Mouse (Mus musculus): ENCODE measurements at regions not wholly inside any gene's neighbourhood (a gene's known extent, or its start where the extent isn't known, plus 50 kb on each side); places are given as distances from the start of the nearest gene placed in this dataset.

- Histone ChIP-seq H3ac (ENCODE audit: control insufficient read depth, insufficient read length) (no peak overlapping the region), H3K27me3 (ENCODE audit: control insufficient read depth, insufficient read depth, insufficient read length) (no peaks in the 10 kb centered on the region), H3K4me2 (ENCODE audit: low read depth) (no peak overlapping the region), H3K79me2 (ENCODE audit: control insufficient read depth, insufficient read depth) (no peaks in the 10 kb centered on the region), H3K4me3 (no peak overlapping the region), H3K36me3 (ENCODE audit: control insufficient read depth, insufficient read depth) (no peaks in the 10 kb centered on the region)
- no peak for TF ChIP-seq MYOD1 (IDR thresholded peaks at IDR 0.05; ENCODE audit: control insufficient read depth in 1 of 3, insufficient read length in 2 of 3, low read depth in 2 of 3)
- TF ChIP-seq TCF3 (IDR thresholded peaks at IDR 0.05; ENCODE audit: insufficient read length, low read depth), result no peak
- TF ChIP-seq POLR2A (IDR thresholded peaks at IDR 0.05; ENCODE audit: insufficient read length, low read depth), result no peak
- TF ChIP-seq SRF (IDR thresholded peaks at IDR 0.05; ENCODE audit: control insufficient read depth, insufficient read length, low read depth), result no peak
- no peak for TF ChIP-seq POLR2AphosphoS2 (IDR thresholded peaks at IDR 0.05; ENCODE audit: insufficient read length, low read depth)
- no peak for TF ChIP-seq REST (IDR thresholded peaks at IDR 0.05; ENCODE audit: insufficient read depth, insufficient read length)
- no peak for TF ChIP-seq TCF12 (IDR thresholded peaks at IDR 0.05; ENCODE audit: insufficient read depth, poor library complexity, severe bottlenecking)
- TF ChIP-seq MYOG (IDR thresholded peaks at IDR 0.05; ENCODE audit: control insufficient read depth in 1 of 3, insufficient read depth in 1 of 3, insufficient read length in 2 of 3, low read depth in 2 of 3), result no peak
- no peak for TF ChIP-seq E2F4 (IDR thresholded peaks at IDR 0.05; ENCODE audit: insufficient read depth)
- no peak for TF ChIP-seq USF1 (IDR thresholded peaks at IDR 0.05; ENCODE audit: low read depth)
These were observed 214.1 kb upstream of the 4930583I09Rik start for GRCm38 (mm10) chr17:65049860-65050482.

- no peaks in the 10 kb centered on the region for H3K79me2 ChIP-seq (ENCODE audit: control insufficient read depth, insufficient read depth)
- no peak overlapping the region for H3ac ChIP-seq (ENCODE audit: control insufficient read depth, insufficient read length)
- TF ChIP-seq USF1 (IDR thresholded peaks at IDR 0.05; ENCODE audit: low read depth), result no peak
- no peak for TF ChIP-seq TCF3 (IDR thresholded peaks at IDR 0.05; ENCODE audit: insufficient read length, low read depth)
- no peak for TF ChIP-seq REST (IDR thresholded peaks at IDR 0.05; ENCODE audit: insufficient read depth, insufficient read length)
- TF ChIP-seq POLR2AphosphoS2 (IDR thresholded peaks at IDR 0.05; ENCODE audit: insufficient read length, low read depth), result no peak
- TF ChIP-seq POLR2A (IDR thresholded peaks at IDR 0.05; ENCODE audit: insufficient read length, low read depth), result no peak
- TF ChIP-seq MAX (IDR thresholded peaks at IDR 0.05; ENCODE audit: low read depth), result no peak
- no peak for TF ChIP-seq TCF12 (IDR thresholded peaks at IDR 0.05; ENCODE audit: insufficient read depth, poor library complexity, severe bottlenecking)
- no peak for TF ChIP-seq MYOD1 (IDR thresholded peaks at IDR 0.05; ENCODE audit: control insufficient read depth in 1 of 3, insufficient read length in 2 of 3, low read depth in 2 of 3)
- no peak for TF ChIP-seq E2F4 (IDR thresholded peaks at IDR 0.05; ENCODE audit: insufficient read depth)
- TF ChIP-seq CEBPB (IDR thresholded peaks at IDR 0.05; ENCODE audit: insufficient read depth, poor library complexity, severe bottlenecking), result no peak
- TF ChIP-seq MYOG (IDR thresholded peaks at IDR 0.05; ENCODE audit: control insufficient read depth in 1 of 3, insufficient read depth in 1 of 3, insufficient read length in 2 of 3, low read depth in 2 of 3), result no peak
- H3K4me2 ChIP-seq (ENCODE audit: low read depth), result no peak overlapping the region
- H3K4me3 ChIP-seq, result no peak overlapping the region
- no peaks in the 10 kb centered on the region for H3K27me3 ChIP-seq (ENCODE audit: control insufficient read depth, insufficient read depth, insufficient read length)
- no peaks in the 10 kb centered on the region for H3K36me3 ChIP-seq (ENCODE audit: control insufficient read depth, insufficient read depth)
These were observed 179.9 kb upstream of the 4930583I09Rik start for GRCm38 (mm10) chr17:65015731-65016130.

- Histone ChIP-seq H3K36me3 (ENCODE audit: control insufficient read depth, insufficient read depth) (no peaks in the 10 kb centered on the region), H3K4me2 (ENCODE audit: low read depth) (no peak overlapping the region), H3K4me3 (no peak overlapping the region), H3ac (ENCODE audit: control insufficient read depth, insufficient read length) (no peak overlapping the region), H3K27me3 (ENCODE audit: control insufficient read depth, insufficient read depth, insufficient read length) (no peaks in the 10 kb centered on the region), H3K79me2 (ENCODE audit: control insufficient read depth, insufficient read depth) (no peaks in the 10 kb centered on the region)
- TF ChIP-seq MYOG (IDR thresholded peaks at IDR 0.05; ENCODE audit: control insufficient read depth in 1 of 3, insufficient read depth in 1 of 3, insufficient read length in 2 of 3, low read depth in 2 of 3) (no peak), SRF (IDR thresholded peaks at IDR 0.05; ENCODE audit: control insufficient read depth, insufficient read length, low read depth) (no peak), TCF12 (IDR thresholded peaks at IDR 0.05; ENCODE audit: insufficient read depth, poor library complexity, severe bottlenecking) (no peak), MAX (IDR thresholded peaks at IDR 0.05; ENCODE audit: low read depth) (no peak), TCF3 (IDR thresholded peaks at IDR 0.05; ENCODE audit: insufficient read length, low read depth) (no peak), CEBPB (IDR thresholded peaks at IDR 0.05; ENCODE audit: insufficient read depth, poor library complexity, severe bottlenecking) (no peak)
These were observed 178.8 kb upstream of the 4930583I09Rik start for GRCm38 (mm10) chr17:65014682-65015081.

GRCm38 (mm10) chr17:65000626-65001135, 164.8 kb upstream of the 4930583I09Rik start:
- Histone ChIP-seq H3K79me2 (ENCODE audit: control insufficient read depth, insufficient read depth) (no peaks in the 10 kb centered on the region), H3K4me3 (no peak overlapping the region), H3ac (ENCODE audit: control insufficient read depth, insufficient read length) (no peak overlapping the region), H3K4me2 (ENCODE audit: low read depth) (no peak overlapping the region), H3K27me3 (ENCODE audit: control insufficient read depth, insufficient read depth, insufficient read length) (no peaks in the 10 kb centered on the region), H3K36me3 (ENCODE audit: control insufficient read depth, insufficient read depth) (no peaks in the 10 kb centered on the region)
- no peak for TF ChIP-seq POLR2A (IDR thresholded peaks at IDR 0.05; ENCODE audit: insufficient read length, low read depth)
- TF ChIP-seq MYOG (IDR thresholded peaks at IDR 0.05; ENCODE audit: control insufficient read depth in 1 of 3, insufficient read depth in 1 of 3, insufficient read length in 2 of 3, low read depth in 2 of 3), result no peak
- TF ChIP-seq TCF12 (IDR thresholded peaks at IDR 0.05; ENCODE audit: insufficient read depth, poor library complexity, severe bottlenecking), result no peak
- TF ChIP-seq POLR2AphosphoS2 (IDR thresholded peaks at IDR 0.05; ENCODE audit: insufficient read length, low read depth), result no peak
- TF ChIP-seq E2F4 (IDR thresholded peaks at IDR 0.05; ENCODE audit: insufficient read depth), result no peak
- no peak for TF ChIP-seq REST (IDR thresholded peaks at IDR 0.05; ENCODE audit: insufficient read depth, insufficient read length)
- no peak for TF ChIP-seq TCF3 (IDR thresholded peaks at IDR 0.05; ENCODE audit: insufficient read length, low read depth)
- TF ChIP-seq MYOD1 (IDR thresholded peaks at IDR 0.05; ENCODE audit: control insufficient read depth in 1 of 3, insufficient read length in 2 of 3, low read depth in 2 of 3), result no peak
- TF ChIP-seq SRF (IDR thresholded peaks at IDR 0.05; ENCODE audit: control insufficient read depth, insufficient read length, low read depth), result no peak
- no peak for TF ChIP-seq USF1 (IDR thresholded peaks at IDR 0.05; ENCODE audit: low read depth)
- TF ChIP-seq CEBPB (IDR thresholded peaks at IDR 0.05; ENCODE audit: insufficient read depth, poor library complexity, severe bottlenecking), result no peak

Data from myocyte (in vitro differentiated cells).